Mouse (Mus musculus) forebrain, embryonic 11.5 days (tissue): Measurements from ENCODE around the gene Ascl4. TPM values are rescaled to one million over a fixed set of nuclear protein-coding genes. Genes with fewer than 3 reads are reported as not detected.

Source experiments
- ATAC-seq: fragments of 200-750 bp; cut with Nextera tagmentation; replicated peaks from 2 replicates; pipeline ENCODE4 v1.8.0; 2017; ENCODE audit warnings: moderate TSS enrichment; ENCODE audit not compliant: low FRiP score
- DNase-seq: peaks from one replicate; pipeline ENCODE4 v3.0.0-alpha.2; 2017; ENCODE audit warnings: low spot score
- H3K27ac ChIP-seq: fragments of 300-500 bp; sonication (generic); 2 replicates; pipeline ENCODE4 v1.5.1; 2014; ENCODE audit warnings: low read depth, low read length
- H3K27me3 ChIP-seq: fragments of 300-500 bp; sonication (generic); 2 replicates; pipeline ENCODE4 v1.6.1; 2014; ENCODE audit warnings: mild to moderate bottlenecking, low read length, mixed read lengths; ENCODE audit not compliant: control insufficient read depth, insufficient read depth
- H3K36me3 ChIP-seq: fragments of 300-500 bp; sonication (generic); 2 replicates; pipeline ENCODE4 v1.6.1; 2014; ENCODE audit warnings: mild to moderate bottlenecking, low read length, moderate library complexity, mixed read lengths; ENCODE audit not compliant: control insufficient read depth, insufficient read depth
- H3K4me1 ChIP-seq: fragments of 300-500 bp; sonication (generic); replicated peaks from 2 replicates; pipeline ENCODE4 v1.6.1; 2014; ENCODE audit warnings: low read length, mixed read lengths; ENCODE audit not compliant: control insufficient read depth, insufficient read depth
- H3K4me2 ChIP-seq: fragments of 300-500 bp; sonication (generic); 2 replicates; pipeline ENCODE4 v1.6.1; 2014; ENCODE audit warnings: low read depth, mild to moderate bottlenecking, low read length, moderate library complexity, mixed read lengths; ENCODE audit not compliant: severe bottlenecking
- H3K4me3 ChIP-seq: fragments of 300-500 bp; sonication (generic); 2 replicates; pipeline ENCODE4 v1.5.1; 2014; ENCODE audit warnings: low read depth, low read length
- H3K9ac ChIP-seq: fragments of 300-500 bp; sonication (generic); 2 replicates; pipeline ENCODE4 v1.6.1; 2014; ENCODE audit warnings: low read length
- H3K9me3 ChIP-seq: fragments of 300-500 bp; sonication (generic); 2 replicates; pipeline ENCODE4 v1.6.1; 2016; ENCODE audit warnings: low read length, mixed read lengths; ENCODE audit not compliant: control insufficient read depth
- WGBS: fragments of 180-500 bp; shearing (Covaris S2); extraction: QIAGEN DNeasy Blood & Tissue Kit; methylation state at CpG from one replicate; pipeline ENCODE4 v1.1.7; 2014; 5-methylcytosine and 5-hydroxymethylcytosine counted together
- polyA plus RNA-seq: library from polyadenylated mRNA; unstranded; fragments of >200 nt; fragmentation: Nextera tagmentation; extraction: Ambion mirVana; gene quantifications from 2 replicates; pipeline ENCODE4 v1.2.1, GENCODE M21; 2014

Ascl4 gene
- polyA plus RNA-seq, 1 experiment from 2014 or later: 0.53 TPM

- Histone ChIP-seq H3K4me3 (no peak overlapping the region), H3K36me3 (no peaks in the 10 kb centered on the region), H3K4me2 (no peak overlapping the region), H3K9me3 (no peaks in the 10 kb centered on the region), H3K9ac (no peak overlapping the region), H3K4me1 (no peaks in the 10 kb centered on the region), H3K27me3 (no peaks in the 10 kb centered on the region), H3K27ac (no peak overlapping the region)
- WGBS: 92% methylated on average over 4 of the region's 4 CpGs
- ATAC-seq (no peak), DNase-seq (no peak)
Measured at GRCm38 (mm10) chr10:85992412-85992811, 64.9 kb downstream of the Ascl4 start.

GRCm38 (mm10) chr10:85993836-85994235, 66.4 kb downstream of the Ascl4 start:
- no peaks in the 10 kb centered on the region for H3K27me3 ChIP-seq
- no peaks in the 10 kb centered on the region for H3K9me3 ChIP-seq
- DNase-seq (no peak), ATAC-seq (no peak)
- WGBS: 85% methylated on average over 9 of the region's 9 CpGs
- no peak overlapping the region for H3K4me3 ChIP-seq
- H3K4me1 ChIP-seq: no peaks in the 10 kb centered on the region
- no peak overlapping the region for H3K4me2 ChIP-seq
- H3K36me3 ChIP-seq: no peaks in the 10 kb centered on the region
- no peak overlapping the region for H3K9ac ChIP-seq
- no peak overlapping the region for H3K27ac ChIP-seq

- Histone ChIP-seq H3K9ac (no peak overlapping the region), H3K4me2 (no peak overlapping the region), H3K27me3 (no peaks in the 10 kb centered on the region), H3K4me1 (no peaks in the 10 kb centered on the region), H3K4me3 (no peak overlapping the region), H3K27ac (no peak overlapping the region), H3K36me3 (no peaks in the 10 kb centered on the region), H3K9me3 (no peaks in the 10 kb centered on the region)
- 82% methylated on average over 5 of the region's 5 CpGs for WGBS
- DNase-seq: no peak
- ATAC-seq: no peak
Measured at GRCm38 (mm10) chr10:85994543-85995104, 67.1 kb downstream of the Ascl4 start.

Other genes with a start within 250 kb of the Ascl4 start
- gene Pwp1, start 98.2 kb upstream of the Ascl4 start, polyA plus RNA-seq: 104 and 106 TPM in 2 replicates
- gene Prdm4, start 10.5 kb upstream of the Ascl4 start, polyA plus RNA-seq: 35.4 and 42.7 TPM in 2 replicates
- 190 and 196 TPM in 2 replicates for gene Rtcb, start 30.1 kb downstream of the Ascl4 start, polyA plus RNA-seq
- not detected in 2 replicates for gene Bpifc, start 84.2 kb downstream of the Ascl4 start, polyA plus RNA-seq
- 20.0 and 20.3 TPM in 2 replicates for gene Fbxo7, start 94.3 kb downstream of the Ascl4 start, polyA plus RNA-seq